Mouse (Mus musculus) layer of hippocampus, adult 11-12 months (tissue): ENCODE data around the gene Syt1.

Source experiments
- DNase-seq: peaks from one replicate; pipeline ENCODE4 v3.0.0; 2022; ENCODE audit warnings: low spot score

Syt1 gene

GRCm38 (mm10) chr10:108577611-108578010 is 433.2 kb downstream of the Syt1 start:
- DNase-seq = no peak

GRCm38 (mm10) chr10:108572764-108573163 is 438.0 kb downstream of the Syt1 start:
- DNase-seq = no peak

- DNase-seq = no peak
Measured at GRCm38 (mm10) chr10:108571104-108571503, 439.7 kb downstream of the Syt1 start.

GRCm38 (mm10) chr10:108569568-108570139 is 441.1 kb downstream of the Syt1 start:
- no peak for DNase-seq

GRCm38 (mm10) chr10:108568925-108569324 is 441.9 kb downstream of the Syt1 start:
- DNase-seq = no peak

- no peak for DNase-seq
Measured at GRCm38 (mm10) chr10:108568136-108568535, 442.6 kb downstream of the Syt1 start.

GRCm38 (mm10) chr10:108567456-108567855 is 443.3 kb downstream of the Syt1 start:
- no peak for DNase-seq

- DNase-seq = no peak
Measured at GRCm38 (mm10) chr10:108559607-108559908, 451.2 kb downstream of the Syt1 start.

- no peak for DNase-seq
Measured at GRCm38 (mm10) chr10:108558812-108559606, 451.8 kb downstream of the Syt1 start.

GRCm38 (mm10) chr10:108552544-108552943 is 458.2 kb downstream of the Syt1 start:
- DNase-seq = no peak

- DNase-seq = no peak
Measured at GRCm38 (mm10) chr10:108545715-108546114, 465.1 kb downstream of the Syt1 start.

- no peak for DNase-seq
Measured at GRCm38 (mm10) chr10:108541555-108541954, 469.2 kb downstream of the Syt1 start.

- no peak for DNase-seq
Measured at GRCm38 (mm10) chr10:108538546-108538945, 472.2 kb downstream of the Syt1 start.

GRCm38 (mm10) chr10:108537641-108538040 is 473.1 kb downstream of the Syt1 start:
- DNase-seq = no peak

- no peak for DNase-seq
Measured at GRCm38 (mm10) chr10:108535922-108536321, 474.9 kb downstream of the Syt1 start.

GRCm38 (mm10) chr10:108534112-108534511 is 476.7 kb downstream of the Syt1 start:
- no peak for DNase-seq

GRCm38 (mm10) chr10:108532916-108533315 is 477.9 kb downstream of the Syt1 start:
- DNase-seq = no peak

GRCm38 (mm10) chr10:108532283-108532682 is 478.5 kb downstream of the Syt1 start:
- no peak for DNase-seq

- no peak for DNase-seq
Measured at GRCm38 (mm10) chr10:108531641-108532040, 479.1 kb downstream of the Syt1 start.

- no peak for DNase-seq
Measured at GRCm38 (mm10) chr10:108531111-108531510, 479.7 kb downstream of the Syt1 start.

- no peak for DNase-seq
Measured at GRCm38 (mm10) chr10:108528338-108528737, 482.4 kb downstream of the Syt1 start.

- DNase-seq = no peak
Measured at GRCm38 (mm10) chr10:108525506-108525905, 485.3 kb downstream of the Syt1 start.

- DNase-seq = no peak
Measured at GRCm38 (mm10) chr10:108524306-108525029, 486.3 kb downstream of the Syt1 start.
